Mouse (Mus musculus): Measurements from ENCODE around the gene Slc17a8.
"Not testable (repeated sequence)": the region's sequence is repeated elsewhere in the genome, so short reads cannot be mapped to it uniquely, and the experiment has no call there.

Slc17a8 gene

DNA sequence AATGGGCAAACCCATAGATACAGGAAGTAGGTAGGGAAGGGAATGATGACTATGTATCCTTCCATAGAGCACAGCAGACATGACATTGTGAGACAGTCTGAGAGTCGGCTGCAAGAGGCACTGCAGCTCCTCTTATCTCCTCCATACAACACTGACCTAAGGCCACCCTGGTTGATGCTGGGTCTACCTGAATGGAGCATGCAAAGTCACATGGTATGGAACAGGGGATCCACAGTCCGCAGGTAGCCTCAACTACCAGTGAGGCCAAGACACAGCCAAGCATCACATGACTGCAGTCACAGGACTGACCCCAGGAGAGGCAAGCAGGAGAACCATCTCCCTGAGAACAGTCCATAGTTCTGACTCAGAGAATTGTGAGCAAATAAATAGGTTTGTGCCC lies 53.7 kb downstream of the Slc17a8 start:
- DNase-seq (ENCODE audit: low read depth, low spot score), result no peak
- Histone ChIP-seq H3K36me3 (ENCODE audit: control insufficient read depth, insufficient read depth, low read length, poor library complexity, severe bottlenecking) (no peaks in the 10 kb centered on the region), H3K27me3 (ENCODE audit: control insufficient read depth, insufficient read depth, low read length, poor library complexity, severe bottlenecking) (no peaks in the 10 kb centered on the region)

DNA sequence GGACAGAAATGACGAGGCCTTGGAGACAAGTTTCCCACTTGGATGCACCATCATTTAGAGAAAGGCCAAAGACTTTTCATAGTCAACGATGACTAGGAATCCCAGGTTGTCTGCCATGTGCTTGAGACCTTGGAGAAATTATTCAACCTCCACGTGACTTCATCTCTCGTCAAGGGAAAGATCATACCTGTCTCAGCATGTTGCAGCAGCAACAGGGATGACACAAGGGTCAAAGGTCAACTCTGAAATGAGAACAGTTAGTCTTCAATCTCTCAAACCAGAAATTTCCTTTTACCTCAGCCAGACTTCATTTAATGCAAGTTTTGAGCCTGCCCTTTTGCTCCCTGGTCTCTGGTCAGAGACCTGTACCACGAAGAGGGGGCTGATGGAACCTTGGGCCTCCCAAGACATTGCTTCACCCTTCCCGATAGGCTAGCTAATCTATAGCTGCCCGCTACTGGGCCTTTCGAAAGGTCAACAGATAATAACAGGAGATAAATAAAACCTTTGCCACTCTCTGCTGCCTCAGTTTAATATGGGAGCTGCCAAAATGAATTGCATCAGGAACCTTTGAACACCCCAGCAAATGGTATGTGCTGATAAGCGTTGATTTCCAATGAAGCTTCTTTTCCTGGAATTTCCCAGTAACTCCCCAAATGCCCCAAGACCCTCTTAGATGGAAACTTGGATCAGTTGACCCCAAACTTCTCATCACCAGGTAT lies 55.6 kb downstream of the Slc17a8 start:
- no peak for DNase-seq (ENCODE audit: low read depth, low spot score)
- no peaks in the 10 kb centered on the region for H3K36me3 ChIP-seq (ENCODE audit: control insufficient read depth, insufficient read depth, low read length, poor library complexity, severe bottlenecking)
- H3K27me3 ChIP-seq (ENCODE audit: control insufficient read depth, insufficient read depth, low read length, poor library complexity, severe bottlenecking), result no peaks in the 10 kb centered on the region

DNA sequence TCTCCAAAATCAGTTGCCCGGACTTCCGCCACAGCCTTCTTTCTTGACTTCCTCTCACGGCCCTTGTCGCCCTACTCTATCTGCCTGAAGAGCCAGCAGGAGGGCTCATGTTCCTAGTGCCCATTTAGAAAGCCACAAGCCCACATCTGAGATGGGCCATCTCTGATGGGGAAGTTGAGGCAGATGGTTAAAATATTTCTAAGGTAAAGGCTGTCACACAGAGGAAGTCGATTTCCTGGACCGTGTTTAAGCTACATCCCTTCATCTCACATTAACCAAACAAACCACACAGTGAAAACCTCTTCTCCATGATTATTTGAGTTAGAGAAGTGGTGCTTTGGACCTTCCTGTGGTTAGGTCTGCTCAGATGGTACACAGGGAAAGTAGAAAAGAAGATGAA lies 58.9 kb downstream of the Slc17a8 start:
- no peak for DNase-seq (ENCODE audit: low read depth, low spot score)
- Histone ChIP-seq H3K36me3 (ENCODE audit: control insufficient read depth, insufficient read depth, low read length, poor library complexity, severe bottlenecking) (no peaks in the 10 kb centered on the region), H3K27me3 (ENCODE audit: control insufficient read depth, insufficient read depth, low read length, poor library complexity, severe bottlenecking) (no peaks in the 10 kb centered on the region)

DNA sequence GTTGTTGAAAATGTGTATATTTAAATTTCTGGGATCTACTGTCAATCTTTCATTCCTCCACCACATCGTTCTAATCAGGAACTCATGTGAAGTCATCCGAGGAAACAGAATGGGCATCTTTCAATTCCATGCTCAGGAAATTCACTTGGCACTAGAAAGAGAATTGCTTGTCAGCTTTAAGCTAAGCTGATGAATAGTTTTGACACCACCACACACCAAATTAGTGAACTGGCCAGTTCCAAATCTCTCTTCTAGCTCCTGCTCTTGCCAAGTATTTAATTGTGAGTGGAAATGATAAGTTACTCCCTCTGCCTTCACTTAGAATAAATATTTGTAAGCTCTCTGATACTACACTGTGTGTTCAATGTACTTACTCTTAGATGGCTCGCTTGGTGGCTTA lies 61.7 kb downstream of the Slc17a8 start:
- H3K36me3 ChIP-seq (ENCODE audit: control insufficient read depth, insufficient read depth, low read length, poor library complexity, severe bottlenecking), result no peaks in the 10 kb centered on the region
- DNase-seq (ENCODE audit: low read depth, low spot score), result no peak

GRCm38 (mm10) chr10:89554885-89555284 lies 66.2 kb downstream of the Slc17a8 start:
- not testable (repeated sequence) for DNase-seq (ENCODE audit: low read depth, low spot score); H3K27me3 ChIP-seq (ENCODE audit: control insufficient read depth, insufficient read depth, low read length, poor library complexity, severe bottlenecking); H3K36me3 ChIP-seq (ENCODE audit: control insufficient read depth, insufficient read depth, low read length, poor library complexity, severe bottlenecking)

More for the DNA sequence above, 61.7 kb downstream of the Slc17a8 start:
- no peaks in the 10 kb centered on the region for H3K27me3 ChIP-seq (ENCODE audit: control insufficient read depth, insufficient read depth, low read length, poor library complexity, severe bottlenecking)

GRCm38 (mm10) chr10:89553855-89554254 lies 67.2 kb downstream of the Slc17a8 start:
- not testable (repeated sequence) for H3K36me3 ChIP-seq (ENCODE audit: control insufficient read depth, insufficient read depth, low read length, poor library complexity, severe bottlenecking); H3K27me3 ChIP-seq (ENCODE audit: control insufficient read depth, insufficient read depth, low read length, poor library complexity, severe bottlenecking); DNase-seq (ENCODE audit: low read depth, low spot score)

DNA sequence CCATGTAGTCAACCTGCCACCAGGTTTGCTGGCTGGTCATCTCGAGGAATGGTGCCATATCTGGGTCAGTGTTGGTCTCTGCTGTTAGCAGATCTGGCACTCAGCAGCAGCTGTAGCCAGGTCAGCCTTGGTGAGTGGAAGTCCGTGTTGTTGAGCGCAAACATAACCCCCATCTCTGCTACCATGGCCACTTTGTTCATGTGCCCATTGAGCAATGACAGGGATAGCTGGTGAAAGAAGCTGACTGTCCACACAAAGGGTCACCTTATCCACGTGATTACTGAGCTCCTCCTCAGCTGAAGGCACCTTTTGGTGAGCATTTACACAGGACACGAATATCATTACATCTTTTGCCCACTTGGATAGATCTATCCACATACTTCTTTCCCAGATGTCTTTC lies 68.0 kb downstream of the Slc17a8 start:
- DNase-seq (ENCODE audit: low read depth, low spot score), result no peak
- Histone ChIP-seq H3K36me3 (ENCODE audit: control insufficient read depth, insufficient read depth, low read length, poor library complexity, severe bottlenecking) (no peaks in the 10 kb centered on the region), H3K27me3 (ENCODE audit: control insufficient read depth, insufficient read depth, low read length, poor library complexity, severe bottlenecking) (no peaks in the 10 kb centered on the region)

- Histone ChIP-seq H3K27me3 (ENCODE audit: control insufficient read depth, insufficient read depth, low read length, poor library complexity, severe bottlenecking) (no peaks in the 10 kb centered on the region), H3K36me3 (ENCODE audit: control insufficient read depth, insufficient read depth, low read length, poor library complexity, severe bottlenecking) (no peaks in the 10 kb centered on the region)
- no peak for DNase-seq (ENCODE audit: low read depth, low spot score)
Observed at GRCm38 (mm10) chr10:89551657-89552056, 69.4 kb downstream of the Slc17a8 start.

DNA sequence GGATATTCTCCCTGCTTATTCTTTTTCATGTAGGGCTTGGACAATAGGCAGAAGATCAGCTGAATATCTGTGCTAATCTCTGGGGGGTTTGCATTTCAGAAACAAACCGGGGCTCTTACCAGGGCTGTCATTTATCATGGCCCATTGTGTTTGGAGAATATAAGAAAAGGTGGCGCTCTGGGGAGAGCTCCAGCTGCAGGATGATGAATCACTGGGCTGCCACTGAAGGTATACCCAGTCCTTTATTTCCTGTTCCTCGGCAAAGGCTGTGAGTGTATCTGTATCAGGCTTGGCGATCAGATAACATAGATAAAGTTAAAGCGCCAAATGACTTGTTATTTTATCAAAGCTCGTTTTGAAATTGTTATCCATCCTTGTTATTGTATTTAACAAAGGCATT lies 73.0 kb downstream of the Slc17a8 start:
- Histone ChIP-seq H3K27me3 (ENCODE audit: control insufficient read depth, insufficient read depth, low read length, poor library complexity, severe bottlenecking) (no peaks in the 10 kb centered on the region), H3K36me3 (ENCODE audit: control insufficient read depth, insufficient read depth, low read length, poor library complexity, severe bottlenecking) (no peaks in the 10 kb centered on the region)
- DNase-seq (ENCODE audit: low read depth, low spot score), result no peak

- Histone ChIP-seq H3K36me3 (ENCODE audit: control insufficient read depth, insufficient read depth, low read length, poor library complexity, severe bottlenecking) (no peaks in the 10 kb centered on the region), H3K27me3 (ENCODE audit: control insufficient read depth, insufficient read depth, low read length, poor library complexity, severe bottlenecking) (no peaks in the 10 kb centered on the region)
- DNase-seq (ENCODE audit: low read depth, low spot score), result no peak
Observed at GRCm38 (mm10) chr10:89546989-89547388, 74.1 kb downstream of the Slc17a8 start.

GRCm38 (mm10) chr10:89543867-89544266 lies 77.2 kb downstream of the Slc17a8 start:
- no peak for DNase-seq (ENCODE audit: low read depth, low spot score)
- Histone ChIP-seq H3K27me3 (ENCODE audit: control insufficient read depth, insufficient read depth, low read length, poor library complexity, severe bottlenecking) (no peaks in the 10 kb centered on the region), H3K36me3 (ENCODE audit: control insufficient read depth, insufficient read depth, low read length, poor library complexity, severe bottlenecking) (no peaks in the 10 kb centered on the region)

DNA sequence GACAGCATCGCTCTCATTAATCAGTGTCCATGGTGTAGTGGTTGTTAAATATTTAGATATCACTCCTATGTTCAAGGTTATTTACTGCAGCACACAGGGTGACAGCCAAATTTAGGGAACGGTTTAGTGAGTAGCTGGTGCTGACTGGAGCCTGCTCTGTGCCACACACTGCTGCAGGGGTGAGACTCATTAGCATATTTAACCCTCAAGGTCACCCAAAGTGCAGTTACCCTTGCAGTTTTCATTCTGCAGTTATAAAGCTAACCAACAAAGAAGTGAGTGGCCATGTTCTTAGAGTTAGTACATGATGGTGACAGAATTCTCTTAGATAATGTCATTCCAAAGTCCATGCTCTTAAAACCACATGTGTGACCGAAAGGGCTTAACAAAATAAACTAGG lies 78.7 kb downstream of the Slc17a8 start:
- DNase-seq (ENCODE audit: low read depth, low spot score), result no peak
- no peaks in the 10 kb centered on the region for H3K36me3 ChIP-seq (ENCODE audit: control insufficient read depth, insufficient read depth, low read length, poor library complexity, severe bottlenecking)
- no peaks in the 10 kb centered on the region for H3K27me3 ChIP-seq (ENCODE audit: control insufficient read depth, insufficient read depth, low read length, poor library complexity, severe bottlenecking)

GRCm38 (mm10) chr10:89532929-89533727 lies 87.9 kb downstream of the Slc17a8 start, which contains the start of gene Nr1h4:
TSS of gene Nr1h4 (minus strand) at chr10:89533585.
- no peak for DNase-seq (ENCODE audit: low read depth, low spot score)
- no peaks in the 10 kb centered on the region for H3K36me3 ChIP-seq (ENCODE audit: control insufficient read depth, insufficient read depth, low read length, poor library complexity, severe bottlenecking)
- H3K27me3 ChIP-seq (ENCODE audit: control insufficient read depth, insufficient read depth, low read length, poor library complexity, severe bottlenecking), result no peaks in the 10 kb centered on the region

- H3K36me3 ChIP-seq (ENCODE audit: control insufficient read depth, insufficient read depth, low read length, poor library complexity, severe bottlenecking), result no peaks in the 10 kb centered on the region
- no peaks in the 10 kb centered on the region for H3K27me3 ChIP-seq (ENCODE audit: control insufficient read depth, insufficient read depth, low read length, poor library complexity, severe bottlenecking)
- no peak for DNase-seq (ENCODE audit: low read depth, low spot score)
Observed at GRCm38 (mm10) chr10:89532451-89532850, 88.6 kb downstream of the Slc17a8 start.

DNA sequence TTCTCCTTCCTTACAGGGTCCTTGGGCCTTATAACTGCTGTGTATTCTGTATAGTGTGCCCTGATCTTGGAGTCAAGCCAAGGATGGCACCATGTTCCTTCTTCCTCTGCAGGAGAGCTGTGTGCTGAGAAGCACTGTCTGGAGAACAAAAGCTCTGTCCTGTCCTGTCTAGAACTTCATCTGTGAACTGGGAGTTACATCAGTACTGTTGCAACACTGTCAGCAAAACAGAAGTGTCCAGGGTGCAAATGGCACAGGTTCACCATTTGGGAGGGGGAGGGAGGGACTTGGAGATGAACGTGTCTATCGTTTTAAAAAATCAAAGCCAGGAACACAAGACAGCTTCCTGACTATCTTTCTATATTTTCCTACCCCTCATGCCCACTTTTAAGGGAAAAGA lies 89.1 kb downstream of the Slc17a8 start:
- no peak for DNase-seq (ENCODE audit: low read depth, low spot score)
- Histone ChIP-seq H3K36me3 (ENCODE audit: control insufficient read depth, insufficient read depth, low read length, poor library complexity, severe bottlenecking) (no peaks in the 10 kb centered on the region), H3K27me3 (ENCODE audit: control insufficient read depth, insufficient read depth, low read length, poor library complexity, severe bottlenecking) (no peaks in the 10 kb centered on the region)

Measured in splenic B cell, adult 2 months (primary cell).